Mouse (Mus musculus) neural tube, embryonic 10.5 days (tissue): Measurements from ENCODE around the gene Cpxcr1.

ENCODE experiments used
- DNase-seq: peaks from one replicate; pipeline ENCODE4 v3.0.0-alpha.2; 2017; ENCODE audit warnings: low spot score; ENCODE audit errors: extremely low spot score

The Cpxcr1 gene

GRCm38 (mm10) chrX:116448644-116449043 lies at the start of gene Cpxcr1:
Cpxcr1 (plus strand) TSS chrX:116448944.
- no peak for DNase-seq
